Mouse (Mus musculus): Measurements from ENCODE around the gene Sltm. TPM values are rescaled to one million over a fixed set of nuclear protein-coding genes. Genes with fewer than 3 reads are reported as not detected.

The Sltm gene
- total and polyA plus RNA-seq, 3 experiments: 44.0 to 70.0 (median 62.3) TPM

DNA sequence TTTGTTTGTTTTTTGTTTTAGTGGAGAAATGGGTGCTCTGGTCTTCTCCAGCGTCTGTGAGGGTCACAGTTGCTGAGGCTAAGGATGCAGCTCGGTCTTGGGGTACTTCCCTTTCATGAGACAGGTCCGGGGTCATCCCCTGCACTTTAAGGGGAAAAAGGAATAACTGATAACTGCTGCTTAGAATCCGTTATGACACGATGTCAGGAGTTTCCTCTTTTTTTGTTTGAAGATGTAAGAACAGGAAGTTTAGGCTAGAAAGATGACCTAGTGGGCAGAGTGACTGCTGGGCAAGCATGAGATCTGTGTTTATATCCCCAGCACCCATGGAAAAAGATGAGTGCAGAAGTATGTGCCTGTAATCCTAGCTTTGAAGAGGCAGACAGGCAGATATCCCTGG lies 42.6 kb downstream of the Sltm start (continued):
- TF ChIP-seq ZKSCAN1 (IDR thresholded peaks at IDR 0.05; ENCODE audit: low read depth, low read length) (no peak), RCOR1 (IDR thresholded peaks at IDR 0.05; ENCODE audit: low read depth, low read length) (no peak), BHLHE40 (IDR thresholded peaks at IDR 0.05; ENCODE audit: borderline replicate concordance, low read depth, low read length) (no peak), MAX (IDR thresholded peaks at IDR 0.05; ENCODE audit: low read length) (peak; percentile 38; the same call in 1 of the 2 replicates), POLR2AphosphoS5 (IDR thresholded peaks at IDR 0.05; ENCODE audit: borderline replicate concordance, low read depth, low read length) (no peak), RAD21 (IDR thresholded peaks at IDR 0.05; ENCODE audit: low read depth, low read length) (no peak), UBTF (IDR thresholded peaks at IDR 0.05; ENCODE audit: borderline replicate concordance, insufficient read depth, low read depth, low read length) (no peak), KAT2A (conservative IDR thresholded peaks at IDR 0.05; ENCODE audit: low read depth, low read length) (no peak), CTCF (IDR thresholded peaks at IDR 0.05 in 2 of 3, conservative IDR thresholded peaks at IDR 0.05 in 1 of 3; ENCODE audit: control insufficient read depth in 1 of 3, insufficient read depth in 1 of 3, low read depth in 2 of 3, low read length in 3 of 3, poor library complexity in 1 of 3, severe bottlenecking in 1 of 3) (no peak), SIN3A (IDR thresholded peaks at IDR 0.05; ENCODE audit: low read length) (peak; percentile 63; the same call in 1 of the 2 replicates), NRF1 (IDR thresholded peaks at IDR 0.05; ENCODE audit: insufficient read depth, low read depth, low read length, poor library complexity, severe bottlenecking) (no peak), TBP (IDR thresholded peaks at IDR 0.05; ENCODE audit: low read depth, low read length) (0 out of 2 replicates have a peak, but pooled peaks have one; percentile 35), E2F4 (IDR thresholded peaks at IDR 0.05; ENCODE audit: borderline replicate concordance, low read depth, low read length) (no peak), ZC3H11A (IDR thresholded peaks at IDR 0.05; ENCODE audit: low read depth, low read length) (no peak), CHD2 (IDR thresholded peaks at IDR 0.05; ENCODE audit: low read length) (no peak), EP300 (IDR thresholded peaks at IDR 0.05; ENCODE audit: low read depth in 1 of 2, low read length in 2 of 2) (peak; percentile 87 to 89), MEF2A (IDR thresholded peaks at IDR 0.05; ENCODE audit: extremely low read depth, insufficient replicate concordance, low read depth, low read length, poor library complexity, severe bottlenecking) (no peak), ZMIZ1 (IDR thresholded peaks at IDR 0.05; ENCODE audit: low read depth, low read length) (no peak), POLR2A (IDR thresholded peaks at IDR 0.05; ENCODE audit: control insufficient read depth in 1 of 2, insufficient read depth in 1 of 2, low read depth in 1 of 2, low read length in 2 of 2, poor library complexity in 1 of 2) (peak in 1 of 2 experiments; percentile 38; a peak in 1 of 4 replicates), MYC (IDR thresholded peaks at IDR 0.05; ENCODE audit: low read depth, low read length) (peak; percentile 79; the same call in 1 of the 2 replicates), MXI1 (IDR thresholded peaks at IDR 0.05; ENCODE audit: low read depth, low read length) (no peak), MAFK (IDR thresholded peaks at IDR 0.05; ENCODE audit: borderline replicate concordance, low read depth, low read length) (no peak)

DNA sequence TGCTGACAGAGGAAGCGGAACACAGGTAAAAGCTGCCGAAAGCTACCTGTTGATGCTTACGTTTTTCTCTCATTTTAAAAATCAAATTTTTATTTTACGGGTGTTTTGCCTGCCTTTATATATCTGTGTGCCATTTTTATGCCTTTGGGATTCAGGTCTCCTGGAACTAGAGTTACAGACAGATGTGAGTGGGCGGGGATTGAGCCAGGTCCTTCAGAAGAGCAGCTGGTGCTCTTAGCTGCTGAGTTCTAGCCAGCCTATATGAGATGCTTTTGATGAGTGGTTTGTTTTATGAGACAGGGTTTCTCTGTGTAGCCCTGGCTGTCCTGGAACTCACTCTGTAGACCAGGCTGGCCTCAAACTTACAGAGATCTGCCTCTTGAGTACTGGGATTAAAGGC lies 44.6 kb downstream of the Sltm start:
- peaks cover 50 to 57% of the 10 kb centered on the region in 2 experiments for H3K36me3 ChIP-seq (ENCODE audit: control insufficient read depth in 1 of 2, insufficient read depth in 2 of 2, low read length in 2 of 2)
- no peak overlapping the region for H3K4me3 ChIP-seq (ENCODE audit: control insufficient read depth in 1 of 2, insufficient read depth in 1 of 2, low read depth in 2 of 2, low read length in 2 of 2)
- H3K79me2 ChIP-seq (ENCODE audit: control insufficient read depth, insufficient read depth, low read length, poor library complexity): no peaks in the 10 kb centered on the region
- peaks cover 30 to 38% of the 10 kb centered on the region in 2 experiments for H3K4me1 ChIP-seq (ENCODE audit: control insufficient read depth in 1 of 2, insufficient read depth in 2 of 2, low read length in 2 of 2)
- DNase-seq (ENCODE audit: low read depth, low spot score): no peak
- H3K27me3 ChIP-seq (ENCODE audit: control insufficient read depth in 1 of 2, insufficient read depth in 2 of 2, low read length in 2 of 2): no peaks in the 10 kb centered on the region
- H3K9ac ChIP-seq (ENCODE audit: control insufficient read depth, low read depth, low read length, poor library complexity, severe bottlenecking): no peak overlapping the region
- no peak for TF ChIP-seq POLR2A (IDR thresholded peaks at IDR 0.05; ENCODE audit: control insufficient read depth in 1 of 2, insufficient read depth in 1 of 2, low read depth in 1 of 2, low read length in 2 of 2, poor library complexity in 1 of 2)
- TF ChIP-seq CTCF (IDR thresholded peaks at IDR 0.05 in 2 of 3, conservative IDR thresholded peaks at IDR 0.05 in 1 of 3; ENCODE audit: control insufficient read depth in 1 of 3, insufficient read depth in 1 of 3, low read depth in 2 of 3, low read length in 3 of 3, poor library complexity in 1 of 3, severe bottlenecking in 1 of 3): no peak
- no peak for TF ChIP-seq CHD2 (IDR thresholded peaks at IDR 0.05; ENCODE audit: low read length)
- TF ChIP-seq ZKSCAN1 (IDR thresholded peaks at IDR 0.05; ENCODE audit: low read depth, low read length): no peak
- no peak for TF ChIP-seq MXI1 (IDR thresholded peaks at IDR 0.05; ENCODE audit: low read depth, low read length)
- no peak for TF ChIP-seq TBP (IDR thresholded peaks at IDR 0.05; ENCODE audit: low read depth, low read length)
- no peak for TF ChIP-seq E2F4 (IDR thresholded peaks at IDR 0.05; ENCODE audit: borderline replicate concordance, low read depth, low read length)
- no peak overlapping the region for H3K27ac ChIP-seq (ENCODE audit: control insufficient read depth, low read depth, low read length)
- no peaks in the 10 kb centered on the region for H3K9me3 ChIP-seq (replicated peaks; ENCODE audit: insufficient read depth, low read length)
